Mouse (Mus musculus) hindbrain, embryonic 12.5 days (tissue): ENCODE data around the gene Kcnj16. TPM values are rescaled to one million over a fixed set of nuclear protein-coding genes. Genes with fewer than 3 reads are reported as not detected.

Experiments
- ATAC-seq: fragments of 200-750 bp; cut with Nextera tagmentation; 2 replicates; pipeline ENCODE4 v1.8.0; 2017; ENCODE audit warnings: moderate TSS enrichment; ENCODE audit not compliant: low FRiP score
- H3K27ac ChIP-seq: fragments of 300-500 bp; sonication (generic); 2 replicates; pipeline ENCODE4 v1.5.1; 2016; ENCODE audit warnings: mild to moderate bottlenecking
- H3K27me3 ChIP-seq: fragments of 300-500 bp; sonication (generic); 2 replicates; pipeline ENCODE4 v1.6.1; 2016; ENCODE audit warnings: mild to moderate bottlenecking
- H3K36me3 ChIP-seq: fragments of 300-500 bp; sonication (generic); 2 replicates; pipeline ENCODE4 v1.6.1; 2016; ENCODE audit warnings: mild to moderate bottlenecking
- H3K4me1 ChIP-seq: fragments of 300-500 bp; sonication (generic); 2 replicates; pipeline ENCODE4 v1.6.1; 2016
- H3K4me2 ChIP-seq: fragments of 300-500 bp; sonication (generic); replicated peaks from 2 replicates; pipeline ENCODE4 v1.6.1; 2016; ENCODE audit warnings: mild to moderate bottlenecking
- H3K4me3 ChIP-seq: fragments of 300-500 bp; sonication (generic); 2 replicates; pipeline ENCODE4 v1.5.1; 2016; ENCODE audit warnings: mild to moderate bottlenecking
- H3K9ac ChIP-seq: fragments of 300-500 bp; sonication (generic); 2 replicates; pipeline ENCODE4 v1.6.1; 2016; ENCODE audit warnings: mild to moderate bottlenecking, moderate library complexity
- H3K9me3 ChIP-seq: fragments of 300-500 bp; sonication (generic); replicated peaks from 2 replicates; pipeline ENCODE4 v1.6.1; 2016; ENCODE audit warnings: mild to moderate bottlenecking
- WGBS: fragments of 180-500 bp; shearing (Covaris S2); methylation state at CpG from one replicate; pipeline ENCODE4 v1.1.7; 2016; 5-methylcytosine and 5-hydroxymethylcytosine counted together
- polyA plus RNA-seq: library from polyadenylated mRNA; unstranded; fragments of >200 nt; fragmentation: Nextera tagmentation; extraction: Ambion mirVana; gene quantifications from 2 replicates; pipeline ENCODE4 v1.2.1, GENCODE M21; 2016

Gene Kcnj16
- polyA plus RNA-seq, 1 experiment from 2014 or later: 0.35 TPM

DNA sequence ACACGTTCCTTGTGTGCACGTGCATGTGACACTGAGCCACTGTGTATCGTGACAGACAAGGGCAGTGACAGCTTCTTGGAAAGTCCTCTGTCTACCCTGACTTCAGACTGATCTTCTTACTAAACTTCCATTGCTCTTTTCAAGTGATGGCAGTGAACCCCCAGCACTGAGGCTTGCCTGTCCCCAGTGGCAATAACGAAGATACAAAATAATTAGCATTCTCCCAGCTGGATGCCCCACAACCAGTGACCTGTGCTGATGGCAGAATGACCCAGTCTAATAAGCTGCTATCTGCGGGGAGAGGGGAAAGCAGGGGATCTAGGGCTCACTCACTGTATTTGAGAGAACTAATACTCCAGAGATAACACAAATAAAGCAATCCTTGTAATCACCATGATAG, 92.4 kb downstream of the Kcnj16 start:
- no peak overlapping the region for H3K9ac ChIP-seq
- 53% methylated on average over 5 of the region's 5 CpGs for WGBS
- H3K27me3 ChIP-seq: no peaks in the 10 kb centered on the region
- H3K27ac ChIP-seq: no peak overlapping the region
- no peaks in the 10 kb centered on the region for H3K9me3 ChIP-seq
- H3K36me3 ChIP-seq: no peaks in the 10 kb centered on the region
- no peak overlapping the region for H3K4me2 ChIP-seq
- no peak for ATAC-seq
- no peak overlapping the region for H3K4me3 ChIP-seq
- H3K4me1 ChIP-seq: 0 out of 2 replicates have a peak, but pooled peaks cover 8% of the 10 kb centered on the region

DNA sequence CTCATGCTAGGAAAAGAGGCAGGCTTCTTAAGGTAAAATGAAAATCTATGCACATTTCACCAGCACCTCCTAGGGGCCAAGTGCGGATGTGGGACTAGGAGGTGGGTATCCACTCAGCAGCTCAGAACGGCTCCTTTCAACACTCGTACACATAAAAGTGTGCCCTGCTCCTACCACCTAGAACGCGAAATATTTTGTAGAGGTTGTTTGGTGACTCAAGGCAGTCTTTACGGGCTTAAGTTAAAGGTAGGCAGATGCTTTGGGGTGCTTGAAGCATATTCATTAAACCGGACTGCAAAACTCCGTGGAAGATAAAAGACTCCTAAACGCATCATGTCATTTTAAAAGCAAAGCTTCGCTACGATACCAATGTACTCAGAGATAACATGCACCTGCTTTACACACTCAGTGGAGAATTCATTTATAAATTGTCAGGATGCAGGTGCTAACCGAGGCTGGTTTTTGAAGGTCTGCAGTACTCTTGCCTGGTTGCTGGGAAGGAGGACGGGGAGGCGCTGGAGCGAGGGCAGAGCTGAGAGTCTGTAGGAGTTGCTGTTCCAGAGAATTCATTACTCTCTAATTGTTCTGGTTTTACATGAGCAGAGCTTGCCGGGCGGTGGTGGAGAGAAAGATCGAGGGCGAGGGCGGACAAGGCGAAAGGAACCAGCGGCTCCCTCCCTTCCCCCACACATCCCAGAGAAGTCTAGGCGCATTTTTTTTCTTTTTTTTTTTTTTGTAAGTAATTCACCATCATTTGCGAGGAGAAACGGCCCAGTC, 97.1 kb downstream of the Kcnj16 start:
- no peaks in the 10 kb centered on the region for H3K36me3 ChIP-seq
- H3K9me3 ChIP-seq: no peaks in the 10 kb centered on the region
- peak overlapping the region; percentile 94 for H3K4me2 ChIP-seq
- peak overlapping the region; percentile 64 for H3K4me3 ChIP-seq
- H3K27ac ChIP-seq: peak overlapping the region; percentile 44; the same call in 1 of the 2 replicates
- H3K27me3 ChIP-seq: peaks cover 19% of the 10 kb centered on the region
- ATAC-seq: peak; percentile 44
- under 1% methylated on average over 25 of the region's 25 CpGs for WGBS
- peaks cover 16% of the 10 kb centered on the region for H3K4me1 ChIP-seq
- peak overlapping the region; percentile 56 for H3K9ac ChIP-seq

DNA sequence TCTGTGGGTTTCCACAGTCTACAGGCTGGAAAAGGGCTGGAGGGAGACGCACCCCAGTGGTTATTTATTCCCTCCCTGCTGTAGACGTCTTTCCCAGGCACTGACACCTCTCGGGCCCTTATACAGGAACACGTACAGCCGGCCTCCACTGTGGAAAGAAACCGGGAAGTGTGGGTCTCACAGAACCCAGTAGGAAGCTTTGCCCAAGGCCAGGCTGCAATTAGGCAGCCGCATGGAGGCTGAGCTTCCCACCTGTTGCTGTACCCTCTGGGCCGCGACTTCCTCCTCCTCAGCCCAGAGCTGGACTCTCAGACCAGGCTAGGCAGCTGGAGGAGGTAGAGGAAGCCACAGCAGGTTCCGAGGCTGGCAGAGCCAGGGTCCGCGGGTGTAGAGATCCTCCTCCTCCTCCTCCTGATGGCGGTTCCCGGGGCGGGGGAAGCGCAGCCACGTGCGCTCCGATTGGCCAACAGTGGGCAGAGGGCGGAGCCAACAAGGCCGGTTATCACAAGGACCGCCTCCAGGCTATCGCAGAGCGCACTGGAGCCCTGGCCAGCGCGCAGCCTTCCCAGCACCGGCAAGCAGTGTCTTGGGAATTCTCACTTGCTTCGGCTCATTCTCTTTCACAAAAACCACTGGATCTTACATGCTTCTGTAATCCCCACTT, 97.9 kb downstream of the Kcnj16 start, which contains the start of gene Kcnj2:
Gene Kcnj2, plus strand, starts transcription at position 530 of the 664 bp plus-strand sequence.
- Histone ChIP-seq H3K4me1 (peaks cover 12% of the 10 kb centered on the region), H3K4me3 (peak within 1 kb of the TSS; percentile 64), H3K27ac (peak within 1 kb of the TSS; percentile 55), H3K36me3 (no peaks in the 10 kb centered on the region), H3K9ac (peak within 1 kb of the TSS; percentile 65), H3K4me2 (peak within 1 kb of the TSS; percentile 94), H3K27me3 (peaks cover 19% of the 10 kb centered on the region), H3K9me3 (no peaks in the 10 kb centered on the region)
- peak; percentile 99 for ATAC-seq
- 1% methylated on average over 27 of the region's 28 CpGs for WGBS

DNA sequence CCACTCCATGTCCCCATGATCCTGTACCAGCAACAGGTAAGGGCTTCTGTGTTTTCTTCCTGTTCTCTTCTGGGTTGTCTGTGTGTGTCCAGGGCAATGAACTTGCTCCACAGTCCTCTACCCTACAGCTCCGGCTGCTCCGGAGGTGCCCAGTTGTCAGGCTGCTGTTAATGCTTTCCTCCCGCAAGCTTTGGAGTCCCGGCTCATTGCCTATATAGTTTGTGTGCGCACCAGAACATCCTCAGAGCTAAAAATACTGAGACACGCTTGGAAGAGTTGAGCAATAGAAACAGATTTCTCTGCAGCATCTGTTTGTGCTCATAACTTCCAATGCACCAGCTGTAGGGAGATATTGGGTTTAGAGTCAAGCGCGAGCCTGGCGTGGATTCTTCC, 98.5 kb downstream of the Kcnj16 start:
- no peaks in the 10 kb centered on the region for H3K36me3 ChIP-seq
- no peak overlapping the region for H3K27ac ChIP-seq
- peaks cover 19% of the 10 kb centered on the region for H3K27me3 ChIP-seq
- WGBS: under 1% methylated on average over 9 of the region's 9 CpGs
- peak overlapping the region; percentile 57 for H3K9ac ChIP-seq
- ATAC-seq: peak; percentile 70
- peaks cover 12% of the 10 kb centered on the region for H3K4me1 ChIP-seq
- H3K4me2 ChIP-seq: peak overlapping the region; percentile 94
- peak overlapping the region; percentile 64 for H3K4me3 ChIP-seq
- H3K9me3 ChIP-seq: no peaks in the 10 kb centered on the region

DNA sequence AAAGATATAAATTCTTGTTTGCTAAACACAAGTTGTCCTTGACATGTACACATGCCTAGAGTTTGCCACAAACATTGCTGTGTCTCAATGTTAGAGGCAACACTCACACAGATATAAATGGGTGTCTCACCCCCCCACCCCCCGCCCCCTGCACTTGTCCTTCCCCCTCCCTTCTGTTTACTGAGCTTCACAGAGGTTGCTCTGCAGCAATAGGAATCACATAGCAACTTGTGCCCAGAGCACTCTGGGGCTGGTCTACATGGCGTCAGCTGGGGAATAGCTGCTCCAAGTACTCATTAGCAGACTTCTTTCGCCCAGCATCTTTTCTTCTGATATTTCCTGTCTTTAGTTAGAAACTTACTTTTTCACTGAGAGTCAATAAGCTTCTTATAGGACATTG, 100.0 kb downstream of the Kcnj16 start:
- Histone ChIP-seq H3K36me3 (no peaks in the 10 kb centered on the region), H3K27me3 (peaks cover 19% of the 10 kb centered on the region), H3K4me2 (peak overlapping the region; percentile 94; the same call in 1 of the 2 replicates), H3K9me3 (no peaks in the 10 kb centered on the region), H3K4me3 (no peak overlapping the region), H3K9ac (no peak overlapping the region), H3K4me1 (peaks cover 12% of the 10 kb centered on the region), H3K27ac (no peak overlapping the region)
- WGBS: 71% methylated on average over 3 of the region's 3 CpGs
- ATAC-seq: no peak

DNA sequence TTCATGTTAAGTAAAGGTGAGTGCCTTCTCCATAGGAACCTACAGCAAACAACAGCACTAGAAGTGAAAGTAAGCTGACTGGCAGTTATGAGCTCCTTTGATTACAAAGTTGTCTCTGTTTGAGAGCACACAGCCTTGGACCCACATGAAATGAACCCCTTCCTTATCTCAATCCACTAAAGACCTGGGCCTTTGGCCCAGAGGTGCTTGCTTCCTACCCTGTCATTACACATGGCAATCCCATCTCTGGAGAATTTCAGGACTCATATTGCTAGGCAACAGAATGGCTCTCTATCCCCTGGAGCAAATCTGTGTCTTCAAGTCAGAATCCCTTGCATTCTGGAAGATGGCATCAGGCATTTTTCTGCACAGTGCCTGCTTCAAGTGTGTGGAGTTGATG, 102.6 kb downstream of the Kcnj16 start:
- no peak overlapping the region for H3K4me2 ChIP-seq
- no peaks in the 10 kb centered on the region for H3K36me3 ChIP-seq
- H3K4me3 ChIP-seq: no peak overlapping the region
- peaks cover 19% of the 10 kb centered on the region for H3K27me3 ChIP-seq
- no peak overlapping the region for H3K27ac ChIP-seq
- no peak overlapping the region for H3K9ac ChIP-seq
- peaks cover 8% of the 10 kb centered on the region for H3K4me1 ChIP-seq
- H3K9me3 ChIP-seq: no peaks in the 10 kb centered on the region
- ATAC-seq: no peak

DNA sequence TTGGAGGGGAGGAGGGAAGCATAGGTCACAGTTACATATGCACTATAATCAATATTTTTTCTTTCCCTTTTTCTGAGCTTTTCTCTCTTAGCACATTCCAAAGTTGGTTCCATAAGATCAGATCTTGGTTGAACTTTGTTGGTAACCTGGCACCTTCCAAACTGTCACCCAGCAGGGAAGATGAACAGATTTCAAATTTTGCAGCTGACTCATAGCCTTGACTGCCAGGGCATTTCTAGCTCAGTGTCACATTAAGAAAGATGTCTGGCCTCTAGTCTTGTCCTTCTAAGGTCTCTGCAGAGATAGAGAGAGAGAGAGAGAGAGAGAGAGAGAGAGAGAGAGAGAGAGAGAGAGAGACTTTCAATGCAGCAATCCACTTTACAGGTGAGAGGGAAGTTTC, 106.3 kb downstream of the Kcnj16 start:
- ATAC-seq: no peak
- Histone ChIP-seq H3K9ac (no peak overlapping the region), H3K4me2 (no peak overlapping the region)

More for the DNA sequence above, 106.3 kb downstream of the Kcnj16 start:
- Histone ChIP-seq H3K4me1 (no peaks in the 10 kb centered on the region), H3K4me3 (no peak overlapping the region), H3K9me3 (no peaks in the 10 kb centered on the region), H3K36me3 (no peaks in the 10 kb centered on the region), H3K27ac (no peak overlapping the region), H3K27me3 (no peaks in the 10 kb centered on the region)

Other genes with a start within 250 kb of the Kcnj16 start
- gene Kcnj2, start 98.1 kb downstream of the Kcnj16 start, polyA plus RNA-seq: 2.9 and 3.2 TPM in 2 replicates